Mouse (Mus musculus) heart, embryonic 15.5 days (tissue): Measurements from ENCODE around the gene Rev1. TPM values are rescaled to one million over a fixed set of nuclear protein-coding genes. Genes with fewer than 3 reads are reported as not detected.
A peak's percentile ranks its signal among the peaks of the same experiment; 100 is the strongest.

ENCODE experiments used
- ATAC-seq: fragments of 200-750 bp; cut with Nextera tagmentation; replicated peaks from 2 replicates; pipeline ENCODE4 v1.8.0; 2017; ENCODE audit warnings: low read depth, moderate TSS enrichment; ENCODE audit not compliant: insufficient number of reproducible peaks, insufficient read depth, low FRiP score
- H3K27ac ChIP-seq: fragments of 300-500 bp; sonication (generic); 2 replicates; pipeline ENCODE4 v1.5.1; 2015; ENCODE audit warnings: mild to moderate bottlenecking, inconsistent platforms
- H3K27me3 ChIP-seq: fragments of 300-500 bp; sonication (generic); 2 replicates; pipeline ENCODE4 v1.6.1; 2015; ENCODE audit warnings: inconsistent platforms
- H3K36me3 ChIP-seq: fragments of 300-500 bp; sonication (generic); 2 replicates; pipeline ENCODE4 v1.6.1; 2015; ENCODE audit warnings: mild to moderate bottlenecking, inconsistent platforms
- H3K4me1 ChIP-seq: fragments of 300-500 bp; sonication (generic); replicated peaks from 2 replicates; pipeline ENCODE4 v1.6.1; 2015; ENCODE audit warnings: inconsistent platforms
- H3K4me2 ChIP-seq: fragments of 300-500 bp; sonication (generic); 2 replicates; pipeline ENCODE4 v1.6.1; 2015; ENCODE audit warnings: inconsistent platforms, mild to moderate bottlenecking, moderate library complexity
- H3K4me3 ChIP-seq: fragments of 300-500 bp; sonication (generic); 2 replicates; pipeline ENCODE4 v1.5.1; 2015; ENCODE audit warnings: mild to moderate bottlenecking, inconsistent platforms
- H3K9ac ChIP-seq: fragments of 300-500 bp; sonication (generic); 2 replicates; pipeline ENCODE4 v1.6.1; 2015; ENCODE audit warnings: mild to moderate bottlenecking, inconsistent platforms
- H3K9me3 ChIP-seq: fragments of 300-500 bp; sonication (generic); replicated peaks from 2 replicates; pipeline ENCODE4 v1.6.1; 2016; ENCODE audit warnings: inconsistent platforms
- WGBS: fragments of 180-500 bp; shearing (Covaris S2); methylation state at CpG from one replicate; pipeline ENCODE4 v1.1.7; 2015; ENCODE audit warnings: mixed read lengths; 5-methylcytosine and 5-hydroxymethylcytosine counted together
- polyA plus RNA-seq: library from polyadenylated mRNA; unstranded; fragments of >200 nt; fragmentation: Nextera tagmentation; extraction: Ambion mirVana; gene quantifications from 2 replicates; pipeline ENCODE4 v1.2.1, GENCODE M21; 2015

Gene Rev1
- 15.2 and 16.3 TPM in 2 replicates for polyA plus RNA-seq

- H3K4me3 ChIP-seq = peak within 1 kb of the TSS; percentile 89
- peaks cover 22% of the 10 kb centered on the region for H3K4me1 ChIP-seq
- H3K27ac ChIP-seq = peak within 1 kb of the TSS; percentile 94
- no peaks in the 10 kb centered on the region for H3K36me3 ChIP-seq
- peak within 1 kb of the TSS; percentile 80 for H3K9ac ChIP-seq
- H3K9me3 ChIP-seq = no peaks in the 10 kb centered on the region
- peak within 1 kb of the TSS; percentile 92 for H3K4me2 ChIP-seq
- ATAC-seq = peak; percentile 93
- no peaks in the 10 kb centered on the region for H3K27me3 ChIP-seq
- under 1% methylated on average over 82 of the region's 122 CpGs for WGBS
Measured at GRCm38 (mm10) chr1:38129501-38130267, at the start of gene Rev1. Gene Rev1, minus strand, starts transcription at chr1:38129801.

DNA sequence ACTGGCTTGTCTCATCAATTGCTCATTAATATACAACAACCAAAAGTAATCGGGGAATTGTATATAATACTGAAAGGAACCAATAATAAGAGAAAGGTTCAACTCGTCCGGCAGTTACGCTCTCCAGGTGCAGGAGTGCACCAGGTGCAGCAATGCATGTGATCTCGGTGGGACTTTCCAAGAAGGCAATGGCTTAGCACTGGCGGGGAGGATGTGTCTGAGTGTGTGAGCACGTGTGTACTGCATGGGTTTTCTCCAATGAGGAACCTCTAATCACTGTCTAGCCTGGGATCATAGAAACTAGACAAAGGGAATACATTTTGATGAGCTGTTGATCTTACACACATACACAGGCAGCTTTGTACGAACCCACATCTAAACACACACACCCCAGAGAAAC lies 49.3 kb upstream of the Rev1 start:
- Histone ChIP-seq H3K27me3 (no peaks in the 10 kb centered on the region), H3K4me1 (no peaks in the 10 kb centered on the region), H3K4me2 (no peak overlapping the region), H3K36me3 (no peaks in the 10 kb centered on the region), H3K27ac (no peak overlapping the region), H3K9me3 (no peaks in the 10 kb centered on the region), H3K4me3 (no peak overlapping the region), H3K9ac (no peak overlapping the region)
- no peak for ATAC-seq
- 92% methylated on average over 8 of the region's 8 CpGs for WGBS

DNA sequence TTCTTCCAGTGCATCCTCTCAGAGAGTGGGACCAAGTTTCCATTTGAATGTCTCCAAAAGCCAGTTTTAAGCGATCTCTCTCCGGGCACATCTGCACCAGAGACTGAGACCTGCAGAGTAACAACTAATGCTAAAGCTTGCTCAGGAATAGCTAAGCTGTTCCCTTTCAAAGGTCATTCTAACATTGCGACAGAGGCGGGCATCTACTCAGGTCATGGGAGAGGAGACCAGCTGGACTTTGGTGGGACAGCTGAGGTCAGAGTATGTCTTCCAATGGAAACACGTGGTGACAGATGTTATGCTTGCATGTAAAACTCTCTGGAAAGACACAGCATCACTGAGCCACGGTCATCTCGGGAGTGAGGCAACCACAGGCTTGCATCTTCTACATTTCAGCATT lies 46.5 kb upstream of the Rev1 start:
- no peaks in the 10 kb centered on the region for H3K27me3 ChIP-seq

GRCm38 (mm10) chr1:38171874-38172273 lies 42.3 kb upstream of the Rev1 start:
- Histone ChIP-seq H3K4me3 (no peak overlapping the region), H3K4me1 (no peaks in the 10 kb centered on the region), H3K9me3 (no peaks in the 10 kb centered on the region), H3K9ac (no peak overlapping the region), H3K27me3 (no peaks in the 10 kb centered on the region), H3K27ac (no peak overlapping the region), H3K4me2 (no peak overlapping the region), H3K36me3 (no peaks in the 10 kb centered on the region)
- no peak for ATAC-seq
- WGBS = 81% methylated on average over 4 of the region's 4 CpGs

More for the DNA sequence above, 46.5 kb upstream of the Rev1 start:
- Histone ChIP-seq H3K9ac (no peak overlapping the region), H3K4me3 (no peak overlapping the region), H3K4me2 (no peak overlapping the region), H3K9me3 (no peaks in the 10 kb centered on the region), H3K4me1 (no peaks in the 10 kb centered on the region), H3K36me3 (no peaks in the 10 kb centered on the region), H3K27ac (no peak overlapping the region)
- 87% methylated on average over 7 of the region's 7 CpGs for WGBS
- no peak for ATAC-seq

- H3K9ac ChIP-seq = no peak overlapping the region
- 41% methylated on average over 2 of the region's 2 CpGs for WGBS
- H3K27ac ChIP-seq = no peak overlapping the region
- H3K4me1 ChIP-seq = 0 out of 2 replicates have a peak, but pooled peaks cover 5% of the 10 kb centered on the region
- H3K4me3 ChIP-seq = no peak overlapping the region
- H3K9me3 ChIP-seq = no peaks in the 10 kb centered on the region
- no peaks in the 10 kb centered on the region for H3K36me3 ChIP-seq
- ATAC-seq = no peak
- no peaks in the 10 kb centered on the region for H3K27me3 ChIP-seq
- H3K4me2 ChIP-seq = no peak overlapping the region
Measured at GRCm38 (mm10) chr1:38165696-38166095, 36.1 kb upstream of the Rev1 start.

GRCm38 (mm10) chr1:38150086-38150485 lies 20.5 kb upstream of the Rev1 start:
- no peak for ATAC-seq
- no peak overlapping the region for H3K4me2 ChIP-seq
- 84% methylated on average over 5 of the region's 5 CpGs for WGBS
- H3K27me3 ChIP-seq = no peaks in the 10 kb centered on the region
- H3K36me3 ChIP-seq = no peaks in the 10 kb centered on the region
- H3K9me3 ChIP-seq = no peaks in the 10 kb centered on the region
- no peaks in the 10 kb centered on the region for H3K4me1 ChIP-seq
- H3K9ac ChIP-seq = no peak overlapping the region
- no peak overlapping the region for H3K27ac ChIP-seq
- H3K4me3 ChIP-seq = no peak overlapping the region

GRCm38 (mm10) chr1:38146008-38146407 lies 16.4 kb upstream of the Rev1 start:
- Histone ChIP-seq H3K9ac (no peak overlapping the region), H3K27me3 (no peaks in the 10 kb centered on the region), H3K9me3 (no peaks in the 10 kb centered on the region), H3K4me3 (no peak overlapping the region), H3K4me1 (no peaks in the 10 kb centered on the region), H3K4me2 (no peak overlapping the region), H3K27ac (no peak overlapping the region), H3K36me3 (no peaks in the 10 kb centered on the region)
- no peak for ATAC-seq
- WGBS = 90% methylated on average over 4 of the region's 4 CpGs

GRCm38 (mm10) chr1:38141371-38141770 lies 11.8 kb upstream of the Rev1 start:
- no peak overlapping the region for H3K4me3 ChIP-seq
- 89% methylated on average over 1 of the region's 1 CpGs for WGBS
- no peaks in the 10 kb centered on the region for H3K4me1 ChIP-seq
- H3K4me2 ChIP-seq = no peak overlapping the region
- H3K27me3 ChIP-seq = no peaks in the 10 kb centered on the region
- ATAC-seq = no peak
- H3K27ac ChIP-seq = no peak overlapping the region
- no peaks in the 10 kb centered on the region for H3K9me3 ChIP-seq
- H3K9ac ChIP-seq = no peak overlapping the region
- no peaks in the 10 kb centered on the region for H3K36me3 ChIP-seq

GRCm38 (mm10) chr1:38140911-38141310 lies 11.3 kb upstream of the Rev1 start:
- no peaks in the 10 kb centered on the region for H3K36me3 ChIP-seq
- H3K27ac ChIP-seq = no peak overlapping the region
- WGBS = 64% methylated on average over 2 of the region's 2 CpGs
- no peak for ATAC-seq
- no peak overlapping the region for H3K9ac ChIP-seq
- H3K4me1 ChIP-seq = no peaks in the 10 kb centered on the region
- no peaks in the 10 kb centered on the region for H3K27me3 ChIP-seq
- no peaks in the 10 kb centered on the region for H3K9me3 ChIP-seq
- no peak overlapping the region for H3K4me2 ChIP-seq
- H3K4me3 ChIP-seq = no peak overlapping the region

GRCm38 (mm10) chr1:38139396-38139795 lies 9.8 kb upstream of the Rev1 start:
- 71% methylated on average over 2 of the region's 2 CpGs for WGBS
- H3K36me3 ChIP-seq = no peaks in the 10 kb centered on the region
- H3K27me3 ChIP-seq = no peaks in the 10 kb centered on the region
- no peak overlapping the region for H3K4me3 ChIP-seq
- no peak overlapping the region for H3K27ac ChIP-seq
- no peaks in the 10 kb centered on the region for H3K9me3 ChIP-seq
- no peak for ATAC-seq
- H3K4me1 ChIP-seq = no peaks in the 10 kb centered on the region
- H3K4me2 ChIP-seq = no peak overlapping the region
- no peak overlapping the region for H3K9ac ChIP-seq

GRCm38 (mm10) chr1:38132942-38133341 lies 3.3 kb upstream of the Rev1 start:
- WGBS = 45% methylated on average over 6 of the region's 6 CpGs

More at GRCm38 (mm10) chr1:38132942-38133341, 3.3 kb upstream of the Rev1 start:
- Histone ChIP-seq H3K9me3 (no peaks in the 10 kb centered on the region), H3K4me1 (peaks cover 15% of the 10 kb centered on the region), H3K9ac (no peak overlapping the region), H3K27me3 (no peaks in the 10 kb centered on the region), H3K4me3 (no peak overlapping the region), H3K36me3 (no peaks in the 10 kb centered on the region), H3K4me2 (no peak overlapping the region), H3K27ac (no peak overlapping the region)
- no peak for ATAC-seq
